Mouse (Mus musculus): ENCODE measurements around the gene Shisa5.

- TF ChIP-seq GATA1 (IDR thresholded peaks at IDR 0.05; ENCODE audit: low read length): no peak
- TF ChIP-seq TAL1 (IDR thresholded peaks at IDR 0.05; ENCODE audit: low read length): no peak
These were observed 35.2 kb upstream of the Shisa5 start for GRCm38 (mm10) chr9:109003201-109003600.
